Mouse (Mus musculus) gastrocnemius, postnatal 14 days (tissue): ENCODE data around the gene Ankrd26. TPM values are rescaled to one million over a fixed set of nuclear protein-coding genes. Genes with fewer than 3 reads are reported as not detected.

ENCODE experiments used
- DNase-seq: peaks from one replicate; pipeline ENCODE4 v3.0.0; 2021; ENCODE audit warnings: mixed read lengths
- intact Hi-C: fragments of 180-260 bp; cut with DNase I; formaldehyde crosslinking; loops from one replicate; pipeline ENCODE4 v1.15.1; 2025; ENCODE audit warnings: low total_unique reads
- total RNA-seq, 2 experiments: library from RNA; stranded (reverse); gene quantifications; 2 replicates each; pipeline ENCODE4 v1.2.3; 2021

Ankrd26 gene
- total RNA-seq, 2 experiments from 2014 or later: 1.9 TPM

- intact Hi-C loops: no loop called here
- no peak for DNase-seq
These were observed 63.0 kb downstream of the Ankrd26 start for GRCm38 (mm10) chr6:118499010-118499409.

DNA sequence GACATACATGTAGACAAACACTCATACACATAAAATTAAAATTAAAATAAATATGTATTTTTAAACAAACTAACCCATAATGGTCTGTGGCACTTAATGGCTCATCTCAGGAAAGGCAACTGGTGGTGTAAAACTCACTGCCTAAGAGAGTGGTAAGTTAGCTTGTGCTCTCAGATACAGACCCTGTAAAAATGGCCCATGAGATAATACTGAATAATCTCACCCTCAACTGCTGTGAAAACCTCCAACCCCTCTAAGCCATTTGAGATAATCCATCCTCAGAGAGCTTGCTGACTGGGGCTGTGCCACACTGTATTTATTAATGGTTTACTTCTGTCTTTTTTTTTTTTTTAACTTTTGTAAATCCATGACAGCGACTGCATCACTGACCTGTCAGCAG, 79.9 kb downstream of the Ankrd26 start:
- DNase-seq: no peak
- intact Hi-C loops: no loop called here

GRCm38 (mm10) chr6:118478957-118479708, 82.9 kb downstream of the Ankrd26 start, which contains the start of gene Zfp9:
Zfp9 (minus strand) TSS chr6:118479320.
- peak; percentile 89 for DNase-seq
- intact Hi-C loops: no loop called here

GRCm38 (mm10) chr6:118477875-118478785, 83.9 kb downstream of the Ankrd26 start:
- intact Hi-C loops: no loop called here
- DNase-seq: no peak

GRCm38 (mm10) chr6:118462069-118462705, 99.8 kb downstream of the Ankrd26 start:
- intact Hi-C loops: no loop called here

GRCm38 (mm10) chr6:118457726-118458125, 104.3 kb downstream of the Ankrd26 start:
- intact Hi-C loops: no loop called here
- DNase-seq: no peak

More at GRCm38 (mm10) chr6:118462069-118462705, 99.8 kb downstream of the Ankrd26 start:
- no peak for DNase-seq

DNA sequence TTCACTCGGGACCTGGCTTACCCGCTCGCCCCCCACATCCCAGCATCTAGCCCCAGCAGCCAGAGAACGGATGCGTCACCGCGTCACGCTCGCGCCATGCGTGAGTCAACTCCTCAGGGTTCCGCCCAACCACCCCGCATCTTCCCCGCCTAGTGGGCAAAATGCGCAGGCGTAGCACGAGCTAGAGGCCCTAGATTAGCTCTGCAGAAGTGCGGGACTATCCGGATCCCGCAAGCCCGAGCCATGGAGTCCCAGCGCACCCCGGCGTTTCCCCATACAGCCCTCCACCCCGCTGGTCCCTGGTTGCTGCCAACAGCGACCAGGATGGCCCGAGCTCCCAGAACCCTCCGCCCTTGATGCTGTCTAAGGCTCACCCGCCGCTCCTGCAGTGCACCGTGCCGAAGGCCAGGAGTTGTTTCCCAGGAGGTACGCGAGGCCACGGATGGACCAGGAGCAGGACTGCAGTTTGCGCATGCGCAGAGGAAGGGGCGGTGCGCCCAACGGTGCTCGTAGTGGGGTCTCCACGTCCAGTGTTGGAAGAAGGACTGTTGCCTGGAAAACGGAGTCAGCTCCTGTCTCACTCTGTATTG, 106.9 kb downstream of the Ankrd26 start, which contains the start of gene Zfp248:
Zfp248 (minus strand) TSS at position 487 of the 590 bp plus-strand sequence.
- intact Hi-C loops: no loop called here
- peak; percentile 89 for DNase-seq

DNA sequence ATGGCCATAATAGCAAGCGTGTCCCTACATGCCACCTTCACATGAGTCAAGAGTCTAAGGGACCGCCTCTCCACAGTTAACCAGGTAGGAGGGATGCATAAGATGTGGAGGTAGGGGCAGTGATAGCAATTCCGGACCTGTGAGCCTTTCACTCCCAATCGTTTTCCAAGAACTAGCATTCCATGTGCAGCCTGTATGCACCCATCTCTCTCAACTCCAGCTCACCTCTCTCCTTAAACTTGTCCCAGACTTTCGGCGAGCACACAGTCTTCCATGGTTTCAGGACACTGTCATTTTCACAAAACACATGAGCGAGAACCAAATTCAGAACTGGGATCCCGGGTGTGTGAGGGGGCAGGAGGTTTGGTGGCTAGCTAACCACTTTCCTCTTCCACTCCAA, 107.6 kb downstream of the Ankrd26 start:
- DNase-seq: no peak
- intact Hi-C loops: no loop called here

Other genes with a start within 250 kb of the Ankrd26 start
- gene Bms1, start 142.8 kb downstream of the Ankrd26 start, total RNA-seq: 10 to 100 TPM; 23.2 to 24.7 TPM
- 1 to 10 TPM; 1.1 to 1.7 TPM for gene Zfp248, start 106.7 kb downstream of the Ankrd26 start, total RNA-seq
- 1 to 10 TPM; 7.1 to 7.5 TPM for gene Zfp9, start 82.9 kb downstream of the Ankrd26 start, total RNA-seq